Mouse (Mus musculus): ENCODE measurements around the gene Bst1. TPM values are rescaled to one million over a fixed set of nuclear protein-coding genes. Genes with fewer than 3 reads are reported as not detected.

The Bst1 gene
- total RNA-seq, 2 experiments from 2014 or later, result 1.9 to 4.2 TPM

DNA sequence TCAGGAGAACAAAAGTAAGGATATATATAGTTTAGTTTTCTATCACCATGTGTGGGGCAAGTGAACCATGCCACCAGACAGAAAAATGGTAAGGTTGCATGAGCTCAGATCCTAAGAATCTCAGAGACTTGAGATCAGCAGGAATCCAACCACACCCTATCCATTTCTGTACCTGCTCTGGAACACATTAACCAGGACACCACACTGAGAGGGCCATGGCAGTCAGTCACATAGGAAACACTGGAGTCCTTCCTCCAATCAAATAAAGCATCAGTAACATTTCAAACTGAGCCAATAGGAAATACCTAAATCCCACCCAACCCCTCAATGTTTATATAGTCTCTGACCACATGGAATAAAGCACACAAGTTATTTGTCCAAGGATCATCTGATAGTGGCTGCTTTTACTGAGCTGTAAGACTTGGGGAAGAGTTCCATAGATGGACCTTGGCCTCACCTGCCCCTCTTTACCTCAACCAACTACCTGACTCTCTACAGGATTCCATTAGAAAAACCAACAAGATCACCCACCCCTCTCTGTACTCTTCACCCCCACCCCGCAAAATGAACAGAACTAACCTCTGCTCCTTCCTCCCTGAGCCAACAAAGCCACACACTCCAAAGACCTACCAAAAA is 8.1 kb upstream of the Bst1 start:
- DNase-seq, result no peak

DNA sequence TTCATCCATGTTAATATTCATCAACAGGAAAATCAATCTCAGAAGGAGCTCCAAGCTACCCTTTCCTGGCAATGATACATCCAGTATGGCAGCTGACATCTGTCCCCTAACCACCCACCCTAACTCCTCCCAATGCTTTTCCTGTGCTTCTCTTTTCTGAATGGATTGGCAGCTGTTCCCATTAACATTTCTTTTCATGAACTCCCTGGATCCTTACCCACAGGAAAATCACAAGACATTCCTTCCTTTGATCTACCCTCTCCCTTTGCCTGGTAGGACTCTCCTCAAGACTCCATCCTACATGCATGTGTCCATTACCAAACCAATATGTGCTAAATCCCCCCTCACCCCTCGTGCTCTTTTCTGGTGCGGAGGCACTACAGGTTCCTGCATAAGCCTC is 4.1 kb upstream of the Bst1 start:
- no peak for DNase-seq

DNA sequence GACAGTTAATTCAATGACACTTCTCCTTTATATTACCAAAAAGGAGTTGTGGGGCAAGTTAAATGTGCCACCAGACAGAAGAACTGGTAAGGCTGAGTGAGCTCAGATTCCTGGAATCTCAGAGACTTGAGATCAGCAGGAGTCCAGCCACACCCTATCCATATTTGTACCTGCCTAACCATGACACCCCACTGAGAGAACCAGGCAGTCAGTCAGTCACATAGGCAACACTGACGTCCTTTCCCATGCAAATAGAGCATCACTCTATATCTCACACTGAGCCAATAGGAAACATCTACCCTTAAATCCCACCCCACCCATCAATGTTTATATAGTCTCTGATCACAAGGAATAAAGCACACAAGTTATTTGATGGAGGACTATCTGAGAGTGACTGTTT is 2.9 kb upstream of the Bst1 start:
- DNase-seq, result no peak

DNA sequence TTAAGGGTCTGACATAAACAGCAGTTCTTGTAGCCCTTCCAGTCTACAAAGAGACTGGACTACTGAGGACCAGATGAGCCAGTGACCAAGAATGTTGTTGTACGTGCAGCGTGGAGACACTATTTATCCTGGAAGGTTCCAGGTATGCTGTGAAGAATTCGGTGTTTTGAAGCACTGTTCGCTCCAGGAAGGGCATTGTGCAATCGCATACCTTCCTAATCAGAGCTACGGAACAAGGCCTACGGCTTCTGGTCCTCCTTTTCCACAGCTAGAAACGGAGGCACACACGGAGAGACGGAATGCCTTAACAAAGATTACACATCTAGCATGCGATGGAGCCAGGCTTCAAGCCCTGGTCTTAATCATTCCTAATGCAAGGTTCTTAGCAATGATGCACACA is 2.1 kb downstream of the Bst1 start:
- no peak for DNase-seq

GRCm38 (mm10) chr5:43821538-43821937 is 2.9 kb downstream of the Bst1 start, which contains the start of gene Fbxl5:
Gene Fbxl5, minus strand, starts transcription at chr5:43821638.
- DNase-seq, result no peak

- no peak for DNase-seq
These were observed 3.5 kb downstream of the Bst1 start for GRCm38 (mm10) chr5:43822199-43822598.

- DNase-seq, result no peak
These were observed 4.1 kb downstream of the Bst1 start for GRCm38 (mm10) chr5:43822824-43823223.

DNA sequence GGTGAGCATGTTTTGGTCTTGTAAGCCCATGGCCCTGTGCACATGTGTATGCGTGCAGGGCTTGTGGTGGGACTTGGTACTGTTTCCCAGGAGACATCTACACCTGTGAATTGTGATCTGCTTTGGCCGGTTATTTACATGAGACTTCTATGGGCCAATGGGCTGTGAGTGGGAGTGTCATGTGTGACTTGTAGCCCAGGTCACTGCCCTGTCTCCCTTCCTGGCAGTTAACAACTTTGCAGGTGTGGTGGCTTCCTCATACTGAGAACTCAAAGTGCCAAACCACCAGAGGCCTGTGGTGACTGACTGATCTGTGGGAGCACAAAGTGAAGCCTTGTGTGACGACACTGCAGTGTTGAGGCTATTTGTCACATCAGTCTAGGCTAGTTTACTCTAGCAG is 5.9 kb downstream of the Bst1 start:
- no peak for DNase-seq

DNA sequence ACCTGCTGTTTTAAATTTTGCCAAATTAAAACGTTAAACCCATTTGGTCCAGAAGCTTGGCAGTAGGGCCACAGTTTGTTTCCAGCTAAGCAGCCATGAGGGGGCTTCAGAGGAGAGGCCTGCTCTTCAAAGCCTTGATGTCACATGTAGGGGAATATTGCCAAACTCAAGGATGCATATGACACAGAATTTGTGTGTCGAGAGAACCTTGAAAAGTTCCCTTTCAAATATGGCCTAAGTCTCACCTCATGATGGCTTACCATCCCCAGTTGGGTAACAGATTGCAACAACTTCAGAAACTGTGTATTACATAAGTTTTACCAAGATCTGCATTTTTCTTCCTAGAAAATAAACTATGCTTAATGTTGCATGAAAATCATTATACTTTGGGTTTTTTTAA is 8.2 kb downstream of the Bst1 start:
- DNase-seq, result no peak

GRCm38 (mm10) chr5:43827366-43827765 is 8.7 kb downstream of the Bst1 start:
- no peak for DNase-seq

DNA sequence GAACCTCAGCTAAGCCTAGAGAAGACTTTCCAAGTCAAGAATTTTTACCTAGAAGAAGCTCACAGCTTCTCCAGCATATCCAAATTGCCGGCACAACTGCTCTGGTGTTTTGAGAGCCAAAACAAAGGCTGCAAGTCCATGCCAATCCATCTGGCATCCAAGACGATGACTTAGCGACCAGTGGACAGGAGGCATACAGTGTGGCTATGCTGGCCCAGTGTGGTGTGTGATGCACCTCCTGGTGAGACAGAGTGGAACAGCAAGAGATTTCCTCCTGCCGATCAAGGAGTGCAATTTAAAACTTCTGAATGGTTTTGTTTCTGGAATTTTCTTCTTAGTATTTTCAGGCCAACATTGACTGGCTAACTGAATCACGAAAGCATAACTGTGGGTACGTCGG is 17.9 kb downstream of the Bst1 start:
- DNase-seq, result no peak

DNA sequence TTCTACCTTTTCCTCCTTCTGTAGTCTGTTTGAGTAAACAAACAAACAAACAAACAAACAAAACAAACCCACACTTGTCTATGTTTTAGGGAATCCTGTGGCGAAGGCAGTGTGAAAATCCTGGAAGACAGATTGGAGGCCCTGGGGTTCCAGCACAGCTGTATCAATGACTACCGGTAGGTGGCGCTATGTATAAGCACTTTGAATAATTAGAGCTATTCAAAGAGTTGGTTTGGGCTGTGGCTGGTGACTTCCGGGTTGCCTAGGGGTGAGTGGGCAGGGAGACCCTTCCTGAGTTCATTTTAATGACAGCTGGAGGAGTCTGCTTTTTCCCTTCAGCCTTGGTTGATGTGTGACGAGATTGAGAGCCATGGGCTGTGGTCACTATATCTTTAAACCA is 18.7 kb downstream of the Bst1 start:
- peak in 1 of 2 experiments; percentile 68 for DNase-seq

GRCm38 (mm10) chr5:43841144-43842010 is 22.7 kb downstream of the Bst1 start:
- peak; percentile 64 to 81 for DNase-seq

DNA sequence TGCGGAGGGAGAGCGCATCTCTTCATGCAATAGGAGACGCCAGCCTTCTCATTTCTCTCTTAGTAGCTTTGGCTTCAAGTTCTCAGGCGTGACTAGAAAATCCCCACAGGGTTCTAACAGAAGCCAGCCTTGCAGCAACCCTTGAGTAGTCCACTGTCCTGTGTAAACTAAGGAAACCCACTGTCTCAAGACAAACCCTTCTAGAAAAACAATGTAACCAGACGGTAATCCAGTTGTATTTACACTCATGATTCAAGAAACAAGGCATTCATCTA is 23.3 kb downstream of the Bst1 start:
- DNase-seq, result peak in 1 of 2 experiments; percentile 43

GRCm38 (mm10) chr5:43842576-43843155 is 24.0 kb downstream of the Bst1 start:
- no peak for DNase-seq

GRCm38 (mm10) chr5:43845083-43845482 is 26.4 kb downstream of the Bst1 start:
- DNase-seq, result peak; percentile 43 to 54

DNA sequence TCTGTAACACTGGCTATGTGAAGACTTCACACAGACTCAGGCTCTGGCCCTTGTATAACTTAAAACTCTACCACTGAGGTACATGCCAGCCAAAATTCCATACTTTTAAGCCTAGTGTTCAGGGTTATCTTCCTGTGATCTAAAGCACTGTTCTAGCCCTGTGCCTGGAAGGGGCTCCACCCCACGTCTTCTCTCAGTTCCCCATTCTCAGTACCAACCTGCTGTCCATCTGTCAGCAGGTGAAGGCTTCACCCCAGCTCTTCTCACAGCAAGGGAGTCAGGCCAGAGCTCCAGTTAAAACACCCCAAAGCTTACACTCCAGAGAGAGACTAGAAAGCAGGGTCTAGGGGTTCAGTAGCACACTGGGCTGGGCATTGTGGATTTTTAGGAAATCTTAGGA is 27.0 kb downstream of the Bst1 start:
- DNase-seq, result no peak

GRCm38 (mm10) chr5:43846227-43846626 is 27.5 kb downstream of the Bst1 start:
- no peak for DNase-seq

GRCm38 (mm10) chr5:43847555-43847954 is 28.9 kb downstream of the Bst1 start:
- DNase-seq, result no peak

DNA sequence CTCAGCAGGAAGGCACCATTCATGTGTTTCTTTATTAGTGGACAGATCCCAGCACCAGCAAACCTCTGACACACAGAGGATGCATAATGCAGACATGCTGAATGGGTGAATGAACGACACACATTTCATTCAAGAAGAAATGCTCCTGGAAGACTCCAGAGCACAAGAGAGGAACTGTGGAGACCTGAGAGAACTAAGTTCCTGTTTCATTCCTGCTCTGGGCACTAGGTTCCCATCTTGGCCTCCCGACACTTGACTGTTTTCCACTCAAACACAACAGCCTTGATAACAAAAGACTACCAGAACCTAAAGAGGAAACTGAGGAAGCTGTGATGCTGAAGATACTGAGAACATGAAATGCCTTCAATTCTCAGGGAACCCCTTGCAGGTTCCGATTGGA is 29.6 kb downstream of the Bst1 start:
- DNase-seq, result no peak

DNA sequence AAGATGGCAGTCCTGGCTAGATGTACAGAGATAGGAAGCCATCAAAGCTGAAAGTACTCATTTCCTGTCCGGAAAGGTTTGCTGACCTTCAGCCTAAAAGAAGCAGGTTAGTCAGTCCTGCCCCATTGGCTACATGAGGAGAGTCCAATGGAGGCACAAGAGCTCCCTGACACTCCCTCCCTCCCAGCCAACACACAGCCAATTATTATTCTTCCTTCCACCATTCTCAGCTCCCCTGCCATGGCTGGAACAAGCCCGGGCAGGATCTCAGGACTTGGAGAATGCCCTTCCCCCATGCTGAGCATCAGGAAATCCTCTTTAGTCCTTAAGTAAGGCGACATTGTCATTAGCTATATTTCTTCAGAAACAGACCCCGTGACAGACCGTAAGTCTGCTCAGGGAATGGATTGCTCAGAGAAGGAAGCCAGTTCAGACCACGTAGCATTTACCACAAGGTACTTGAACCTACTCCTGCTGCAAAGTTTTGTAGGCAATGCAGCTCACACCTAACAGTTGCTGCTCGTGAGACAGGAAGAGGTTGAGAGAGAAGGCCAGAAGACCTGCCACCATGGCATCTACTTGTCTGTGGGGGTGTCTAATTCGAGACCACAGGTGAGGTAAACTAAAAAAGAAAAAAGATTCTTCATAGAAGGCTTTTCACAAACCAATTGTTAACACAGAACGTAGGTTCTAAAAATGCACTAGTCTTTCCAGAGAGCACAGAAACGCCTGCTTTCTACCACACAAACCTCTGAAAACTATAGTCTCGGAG is 34.6 kb downstream of the Bst1 start:
- peak in 1 of 2 experiments; percentile 37 for DNase-seq

GRCm38 (mm10) chr5:43853868-43854488 is 35.3 kb downstream of the Bst1 start:
- peak in 1 of 2 experiments; percentile 39 for DNase-seq
